ENCODE assay signal across 10 mouse cellular contexts in genomic region chr12:77045956-77046355, GRCm38 (mm10).
DNase-seq lines count a peak whose midpoint lies in the region; ATAC-seq and TF ChIP-seq lines count a peak whose summit lies in the region.
"Had no signal": no experiment of that assay in that cellular context is flagged by ENCODE, and none has a peak within 500 bp of the region (broad histone marks: within the 10 kb centered on the region; RNA-seq: fewer than 3 reads in every experiment).

No protein-coding gene starts in this region.

- no peaks in the 10 kb centered on the region for H3K4me1 ChIP-seq in hindbrain, embryonic 16.5 days (ENCODE audit: control insufficient read depth, insufficient read depth, low read depth, low read length)
- H3K4me1 ChIP-seq in hindbrain, embryonic 11.5 days (replicated peaks; ENCODE audit: control insufficient read depth, insufficient read depth, low read length): no peaks in the 10 kb centered on the region
- no peaks in the 10 kb centered on the region for H3K4me1 ChIP-seq in thymus, adult 2 months (replicated peaks; ENCODE audit: control insufficient read depth, insufficient read depth, low read length)
- H3K4me1 ChIP-seq: stomach, embryonic 15.5 days had no signal

- H3K36me3 ChIP-seq in hindbrain, embryonic 16.5 days (ENCODE audit: control insufficient read depth, insufficient read depth, low read length): no peaks in the 10 kb centered on the region
- no peaks in the 10 kb centered on the region for H3K36me3 ChIP-seq in hindbrain, embryonic 11.5 days (ENCODE audit: control insufficient read depth, insufficient read depth, low read length)
- no peaks in the 10 kb centered on the region for H3K36me3 ChIP-seq in thymus, adult 2 months (ENCODE audit: control insufficient read depth, insufficient read depth, low read length)
- H3K36me3 ChIP-seq: stomach, embryonic 15.5 days had no signal

- no peak overlapping the region for H3K4me3 ChIP-seq in hindbrain, embryonic 16.5 days (ENCODE audit: low read length)
- no peak overlapping the region for H3K4me3 ChIP-seq in hindbrain, embryonic 11.5 days (ENCODE audit: low read depth, low read length)
- no peak overlapping the region for H3K4me3 ChIP-seq in thymus, adult 2 months (ENCODE audit: control insufficient read depth, insufficient read depth, low read length)
- H3K4me3 ChIP-seq: stomach, embryonic 15.5 days had no signal

- no peak overlapping the region for H3K9ac ChIP-seq in hindbrain, embryonic 16.5 days (ENCODE audit: low read depth, low read length)
- H3K9ac ChIP-seq in hindbrain, embryonic 11.5 days (ENCODE audit: low read depth, low read length): no peak overlapping the region
- H3K9ac ChIP-seq: liver, embryonic 14.5 days; stomach, embryonic 15.5 days had no signal

- H3K4me2 ChIP-seq in hindbrain, embryonic 16.5 days (ENCODE audit: low read length): no peak overlapping the region
- no peak overlapping the region for H3K4me2 ChIP-seq in hindbrain, embryonic 11.5 days (replicated peaks; ENCODE audit: low read depth, low read length)
- H3K4me2 ChIP-seq: stomach, embryonic 15.5 days had no signal

- H3K27ac ChIP-seq in hindbrain, embryonic 16.5 days (ENCODE audit: low read depth, low read length): no peak overlapping the region
- H3K27ac ChIP-seq in hindbrain, embryonic 11.5 days (ENCODE audit: low read depth, low read length): no peak overlapping the region
- no peak overlapping the region for H3K27ac ChIP-seq in thymus, adult 2 months (ENCODE audit: control insufficient read depth, insufficient read depth, low read length)
- H3K27ac ChIP-seq: liver, embryonic 14.5 days; stomach, embryonic 15.5 days had no signal

- WGBS in hindbrain, embryonic 16.5 days: 24% methylated on average over 2 of the region's 2 CpGs
- WGBS in hindbrain, embryonic 11.5 days: 88% methylated on average over 2 of the region's 2 CpGs
- WGBS in thymus, adult 2 months: 94% methylated on average over 2 of the region's 2 CpGs

- H3K27me3 ChIP-seq in hindbrain, embryonic 16.5 days (replicated peaks; ENCODE audit: control insufficient read depth, insufficient read depth, low read length): no peaks in the 10 kb centered on the region
- no peaks in the 10 kb centered on the region for H3K27me3 ChIP-seq in hindbrain, embryonic 11.5 days (ENCODE audit: control insufficient read depth, insufficient read depth, low read length)
- no peaks in the 10 kb centered on the region for H3K27me3 ChIP-seq in thymus, adult 2 months (ENCODE audit: control insufficient read depth, insufficient read depth, low read length)
- H3K27me3 ChIP-seq: stomach, embryonic 15.5 days had no signal

- no peak for TF ChIP-seq POLR2A in brain, embryonic 14.5 days (IDR thresholded peaks at IDR 0.05; ENCODE audit: borderline replicate concordance, extremely low read depth, insufficient read depth, insufficient read length, poor library complexity, severe bottlenecking)
- no peak for TF ChIP-seq POLR2A in thymus, adult 2 months (IDR thresholded peaks at IDR 0.05; ENCODE audit: control insufficient read depth, extremely low read depth, insufficient read depth, low read length, poor library complexity)

- DNase-seq in hindbrain, embryonic 11.5 days (ENCODE audit: low spot score): no peak
- peak; percentile 71 for DNase-seq in MN1 (ENCODE audit: low spot score)
- DNase-seq in brain, embryonic 14.5 days (ENCODE audit: low read depth): peak; percentile 42
- DNase-seq in kidney, postnatal 10 days: peak; percentile 76
- no peak for DNase-seq in thymus, adult 2 months
- no peak for DNase-seq in right cerebral cortex, postnatal 14 days

- ATAC-seq in hindbrain, embryonic 16.5 days: 0 out of 2 replicates have a peak, but pooled peaks have one; percentile 37
- no peak for ATAC-seq in hindbrain, embryonic 11.5 days (ENCODE audit: low FRiP score)
- ATAC-seq in activated CD4-positive, CD25-positive, alpha-beta regulatory T cell, adult 4 months: no peak

- no peaks in the 10 kb centered on the region; the same call in 1 of the 2 replicates for H3K9me3 ChIP-seq in hindbrain, embryonic 16.5 days (ENCODE audit: control insufficient read depth, low read length)
- H3K9me3 ChIP-seq in hindbrain, embryonic 11.5 days (ENCODE audit: control insufficient read depth, low read length): no peaks in the 10 kb centered on the region
- H3K9me3 ChIP-seq: stomach, embryonic 15.5 days had no signal

- no peak for TF ChIP-seq CTCF in brain, embryonic 14.5 days (IDR thresholded peaks at IDR 0.05; ENCODE audit: borderline replicate concordance, extremely low read depth, insufficient read depth, insufficient read length)
- no peak for TF ChIP-seq CTCF in thymus, adult 2 months (IDR thresholded peaks at IDR 0.05; ENCODE audit: borderline replicate concordance, control insufficient read depth, extremely low read depth, insufficient read depth, low read length, poor library complexity)

Comparison
In these comparisons a context has a peak if more than half of its experiments do, and no peak if none do; other contexts are left out.
1. DNase-seq: peak in MN1 (single experiment), brain, embryonic 14.5 days (single experiment) and kidney, postnatal 10 days (single experiment); none in hindbrain, embryonic 11.5 days (single experiment), thymus, adult 2 months (single experiment) and right cerebral cortex, postnatal 14 days (single experiment).